Mouse (Mus musculus): ENCODE data around the gene Ilvbl. TPM values are rescaled to one million over a fixed set of nuclear protein-coding genes. Genes with fewer than 3 reads are reported as not detected.
"Not testable (repeated sequence)": the region's sequence is repeated elsewhere in the genome, so short reads cannot be mapped to it uniquely, and the experiment has no call there.

The Ilvbl gene
- polyA plus RNA-seq, 1 experiment from 2014 or later = 83.1 TPM

GRCm38 (mm10) chr10:78594566-78594965, 20.4 kb downstream of the Ilvbl start:
- peak; percentile 16; the same call in 1 of the 2 replicates for ATAC-seq
- H3K4me3 ChIP-seq (ENCODE audit: low read length) = no peak overlapping the region
- 0 out of 2 replicates have a peak overlapping the region, but pooled peaks have one; percentile 3 for H3K27ac ChIP-seq (ENCODE audit: low read length)
- peaks cover 8% of the 10 kb centered on the region for H3K4me1 ChIP-seq (ENCODE audit: control insufficient read depth, insufficient read depth, low read length)
- H3K27me3 ChIP-seq (replicated peaks; ENCODE audit: control insufficient read depth, insufficient read depth, low read length) = no peaks in the 10 kb centered on the region
- H3K4me2 ChIP-seq (ENCODE audit: low read depth, low read length) = no peak overlapping the region
- H3K9me3 ChIP-seq (ENCODE audit: control insufficient read depth, low read length) = no peaks in the 10 kb centered on the region
- H3K9ac ChIP-seq (ENCODE audit: low read depth, low read length) = no peak overlapping the region
- no peaks in the 10 kb centered on the region for H3K36me3 ChIP-seq (ENCODE audit: control insufficient read depth, insufficient read depth, low read length)

- H3K27ac ChIP-seq (ENCODE audit: low read length) = no peak overlapping the region
- H3K4me3 ChIP-seq (ENCODE audit: low read length) = no peak overlapping the region
- H3K36me3 ChIP-seq (ENCODE audit: control insufficient read depth, insufficient read depth, low read length) = no peaks in the 10 kb centered on the region
- no peak overlapping the region for H3K4me2 ChIP-seq (ENCODE audit: low read depth, low read length)
- H3K27me3 ChIP-seq (replicated peaks; ENCODE audit: control insufficient read depth, insufficient read depth, low read length) = no peaks in the 10 kb centered on the region
- no peaks in the 10 kb centered on the region for H3K4me1 ChIP-seq (ENCODE audit: control insufficient read depth, insufficient read depth, low read length)
- H3K9ac ChIP-seq (ENCODE audit: low read depth, low read length) = no peak overlapping the region
- ATAC-seq = no peak
- H3K9me3 ChIP-seq (ENCODE audit: control insufficient read depth, low read length) = no peaks in the 10 kb centered on the region
- 85% methylated on average over 5 of the region's 5 CpGs for WGBS
Measured at GRCm38 (mm10) chr10:78599865-78600264, 25.7 kb downstream of the Ilvbl start.

- no peaks in the 10 kb centered on the region for H3K9me3 ChIP-seq (ENCODE audit: control insufficient read depth, low read length)
- WGBS = 41% methylated on average over 3 of the region's 3 CpGs
- H3K4me1 ChIP-seq (ENCODE audit: control insufficient read depth, insufficient read depth, low read length) = no peaks in the 10 kb centered on the region
- ATAC-seq = no peak
- H3K4me2 ChIP-seq (ENCODE audit: low read depth, low read length) = no peak overlapping the region
- H3K4me3 ChIP-seq (ENCODE audit: low read length) = no peak overlapping the region
- H3K27me3 ChIP-seq (replicated peaks; ENCODE audit: control insufficient read depth, insufficient read depth, low read length) = no peaks in the 10 kb centered on the region
- H3K27ac ChIP-seq (ENCODE audit: low read length) = no peak overlapping the region
- no peaks in the 10 kb centered on the region for H3K36me3 ChIP-seq (ENCODE audit: control insufficient read depth, insufficient read depth, low read length)
- no peak overlapping the region for H3K9ac ChIP-seq (ENCODE audit: low read depth, low read length)
Measured at GRCm38 (mm10) chr10:78605080-78605479, 30.9 kb downstream of the Ilvbl start.

- 72% methylated on average over 3 of the region's 3 CpGs for WGBS
- no peaks in the 10 kb centered on the region for H3K9me3 ChIP-seq (ENCODE audit: control insufficient read depth, low read length)
- no peaks in the 10 kb centered on the region for H3K4me1 ChIP-seq (ENCODE audit: control insufficient read depth, insufficient read depth, low read length)
- H3K4me3 ChIP-seq (ENCODE audit: low read length) = no peak overlapping the region
- H3K4me2 ChIP-seq (ENCODE audit: low read depth, low read length) = no peak overlapping the region
- no peak overlapping the region for H3K27ac ChIP-seq (ENCODE audit: low read length)
- H3K9ac ChIP-seq (ENCODE audit: low read depth, low read length) = no peak overlapping the region
- H3K36me3 ChIP-seq (ENCODE audit: control insufficient read depth, insufficient read depth, low read length) = no peaks in the 10 kb centered on the region
- ATAC-seq = no peak
- no peaks in the 10 kb centered on the region for H3K27me3 ChIP-seq (replicated peaks; ENCODE audit: control insufficient read depth, insufficient read depth, low read length)
Measured at GRCm38 (mm10) chr10:78607602-78608001, 33.5 kb downstream of the Ilvbl start.

- H3K36me3 ChIP-seq (ENCODE audit: control insufficient read depth, insufficient read depth, low read length) = no peaks in the 10 kb centered on the region
- no peak within 1 kb of the TSS for H3K4me3 ChIP-seq (ENCODE audit: low read length)
- H3K27ac ChIP-seq (ENCODE audit: low read length) = no peak within 1 kb of the TSS
- no peaks in the 10 kb centered on the region for H3K9me3 ChIP-seq (ENCODE audit: control insufficient read depth, low read length)
- H3K4me2 ChIP-seq (ENCODE audit: low read depth, low read length) = no peak within 1 kb of the TSS
- WGBS = 94% methylated on average over 1 of the region's 1 CpGs
- no peak for ATAC-seq
- H3K4me1 ChIP-seq (ENCODE audit: control insufficient read depth, insufficient read depth, low read length) = no peaks in the 10 kb centered on the region
- H3K9ac ChIP-seq (ENCODE audit: low read depth, low read length) = no peak within 1 kb of the TSS
- H3K27me3 ChIP-seq (replicated peaks; ENCODE audit: control insufficient read depth, insufficient read depth, low read length) = no peaks in the 10 kb centered on the region
Measured at GRCm38 (mm10) chr10:78617974-78618373, 43.8 kb downstream of the Ilvbl start, which contains the start of gene Olfr1357. TSS of gene Olfr1357 (minus strand) at chr10:78618074.

- 65% methylated on average over 3 of the region's 3 CpGs for WGBS
- ATAC-seq; H3K36me3 ChIP-seq (ENCODE audit: control insufficient read depth, insufficient read depth, low read length); H3K27ac ChIP-seq (ENCODE audit: low read length); H3K27me3 ChIP-seq (replicated peaks; ENCODE audit: control insufficient read depth, insufficient read depth, low read length); H3K9ac ChIP-seq (ENCODE audit: low read depth, low read length); H3K4me3 ChIP-seq (ENCODE audit: low read length); H3K4me2 ChIP-seq (ENCODE audit: low read depth, low read length); H3K4me1 ChIP-seq (ENCODE audit: control insufficient read depth, insufficient read depth, low read length); H3K9me3 ChIP-seq (ENCODE audit: control insufficient read depth, low read length): not testable (repeated sequence)
Measured at GRCm38 (mm10) chr10:78623143-78623542, 49.0 kb downstream of the Ilvbl start.

- Histone ChIP-seq H3K9ac (ENCODE audit: low read depth, low read length) (no peak overlapping the region), H3K9me3 (ENCODE audit: control insufficient read depth, low read length) (no peaks in the 10 kb centered on the region), H3K36me3 (ENCODE audit: control insufficient read depth, insufficient read depth, low read length) (no peaks in the 10 kb centered on the region), H3K27me3 (replicated peaks; ENCODE audit: control insufficient read depth, insufficient read depth, low read length) (no peaks in the 10 kb centered on the region), H3K4me1 (ENCODE audit: control insufficient read depth, insufficient read depth, low read length) (no peaks in the 10 kb centered on the region), H3K4me2 (ENCODE audit: low read depth, low read length) (no peak overlapping the region), H3K27ac (ENCODE audit: low read length) (no peak overlapping the region), H3K4me3 (ENCODE audit: low read length) (no peak overlapping the region)
- WGBS = 74% methylated on average over 4 of the region's 4 CpGs
- ATAC-seq = no peak
Measured at GRCm38 (mm10) chr10:78630194-78630593, 56.0 kb downstream of the Ilvbl start.

- ATAC-seq = no peak
Measured at GRCm38 (mm10) chr10:78632311-78632710, 58.2 kb downstream of the Ilvbl start.

More at GRCm38 (mm10) chr10:78632311-78632710, 58.2 kb downstream of the Ilvbl start:
- Histone ChIP-seq H3K4me1 (ENCODE audit: control insufficient read depth, insufficient read depth, low read length) (no peaks in the 10 kb centered on the region), H3K4me3 (ENCODE audit: low read length) (no peak overlapping the region), H3K36me3 (ENCODE audit: control insufficient read depth, insufficient read depth, low read length) (no peaks in the 10 kb centered on the region), H3K27me3 (replicated peaks; ENCODE audit: control insufficient read depth, insufficient read depth, low read length) (no peaks in the 10 kb centered on the region), H3K4me2 (ENCODE audit: low read depth, low read length) (no peak overlapping the region), H3K27ac (ENCODE audit: low read length) (no peak overlapping the region), H3K9me3 (ENCODE audit: control insufficient read depth, low read length) (no peaks in the 10 kb centered on the region), H3K9ac (ENCODE audit: low read depth, low read length) (no peak overlapping the region)
- WGBS = 14% methylated on average over 6 of the region's 6 CpGs
